Mouse (Mus musculus) left cerebral cortex, adult 2 months (tissue): ENCODE measurements around the gene Vwa8. TPM values are rescaled to one million over a fixed set of nuclear protein-coding genes. Genes with fewer than 3 reads are reported as not detected.

Experiments used
- DNase-seq, 2 experiments: peaks; one replicate each; pipeline ENCODE4 v3.0.0; 2021 to 2022; ENCODE audit warnings: low spot score in 2 of 2, mixed read lengths in 1 of 2; ENCODE audit errors: extremely low spot score in 1 of 2
- H3K27ac ChIP-seq: fragments of 200-600 bp; 2 replicates; pipeline ENCODE4 v1.8.1; 2022
- H3K4me3 ChIP-seq: fragments of 200-600 bp; 2 replicates; pipeline ENCODE4 v1.8.1; 2022
- CTCF ChIP-seq: fragments of 200-600 bp; IDR thresholded peaks from 2 replicates; pipeline ENCODE4 v1.8.1; 2022; ENCODE audit warnings: antibody characterized with exemption, mild to moderate bottlenecking, moderate library complexity
- intact Hi-C: fragments of 180-260 bp; cut with DNase I; formaldehyde crosslinking; loops from one replicate; pipeline ENCODE4 v1.15.1; 2025
- total RNA-seq, 2 experiments: library from RNA; stranded (reverse); gene quantifications; 2 replicates each; pipeline ENCODE4 v1.2.3; 2021

The Vwa8 gene
- total RNA-seq, 2 experiments from 2014 or later = 31.7 to 32.3 TPM

DNA sequence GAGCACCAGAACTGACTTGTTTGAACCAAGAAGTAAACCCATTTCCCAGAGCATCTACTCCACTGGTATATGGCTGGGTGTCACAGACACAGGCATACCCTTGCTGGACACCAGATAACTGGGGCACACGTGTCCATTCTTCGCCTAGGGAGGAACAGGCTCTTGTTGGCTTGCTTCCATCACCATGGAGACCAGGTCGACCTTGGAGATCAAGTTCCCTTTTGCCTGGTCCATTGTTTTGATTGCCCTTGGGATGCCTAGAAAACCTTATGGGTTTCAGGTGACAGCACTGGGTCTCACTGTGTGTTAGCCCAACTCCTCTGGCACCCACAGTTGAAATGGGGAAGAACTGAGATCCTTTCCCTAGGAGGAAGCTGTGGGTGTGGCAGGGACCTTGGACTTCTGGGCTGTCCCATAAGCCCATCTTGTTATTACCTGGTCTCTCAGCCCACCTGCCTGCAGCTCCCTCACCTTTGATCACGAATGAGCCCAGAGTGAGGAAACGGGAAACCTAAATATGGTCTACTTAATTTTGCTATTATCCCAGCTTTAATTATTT lies 403.0 kb downstream of the Vwa8 start:
- no peak overlapping the region for H3K27ac ChIP-seq
- no peak for TF ChIP-seq CTCF
- DNase-seq = no peak
- H3K4me3 ChIP-seq = no peak overlapping the region
- intact Hi-C loops = no loop called here

Other genes starting within 250 kb of the Vwa8 start
- 10 to 100 TPM; 77.3 to 77.8 TPM for gene Dgkh, start 116.3 kb upstream of the Vwa8 start, total RNA-seq